Mouse (Mus musculus) cortical plate, adult 2 months (tissue): ENCODE results near the gene Lrrc74a. TPM values are rescaled to one million over a fixed set of nuclear protein-coding genes. Genes with fewer than 3 reads are reported as not detected.

Experiments
- H3K27ac ChIP-seq: fragments of 200-500 bp; 2 replicates; pipeline ENCODE4 v1.5.1; 2012; ENCODE audit warnings: low read length, control low read depth, inconsistent platforms; ENCODE audit not compliant: insufficient read depth
- H3K4me1 ChIP-seq: fragments of 200-500 bp; 2 replicates; pipeline ENCODE4 v1.6.1; 2011; ENCODE audit warnings: low read length; ENCODE audit not compliant: control insufficient read depth, insufficient read depth
- H3K4me3 ChIP-seq: fragments of 200-500 bp; 2 replicates; pipeline ENCODE4 v1.5.1; 2011; ENCODE audit warnings: mild to moderate bottlenecking, low read length, control low read depth; ENCODE audit not compliant: insufficient read depth
- CTCF ChIP-seq: fragments of 200-500 bp; IDR thresholded peaks from 2 replicates; pipeline ENCODE4 v1.5.1; 2011; ENCODE audit warnings: mild to moderate bottlenecking, control low read depth, low read length; ENCODE audit not compliant: insufficient read depth; ENCODE audit errors: extremely low read depth
- POLR2A ChIP-seq: fragments of 200-500 bp; IDR thresholded peaks from 2 replicates; pipeline ENCODE4 v1.6.1; 2011; ENCODE audit warnings: mild to moderate bottlenecking, low read length, control low read depth; ENCODE audit not compliant: insufficient read depth; ENCODE audit errors: extremely low read depth
- polyA plus RNA-seq: library from polyadenylated mRNA; depleted of rRNA; stranded (reverse); fragments of >200 nt; gene quantifications from 2 replicates; pipeline ENCODE4 v1.2.3, GENCODE M21; 2012

Lrrc74a gene
- polyA plus RNA-seq, 1 experiment: not detected

DNA sequence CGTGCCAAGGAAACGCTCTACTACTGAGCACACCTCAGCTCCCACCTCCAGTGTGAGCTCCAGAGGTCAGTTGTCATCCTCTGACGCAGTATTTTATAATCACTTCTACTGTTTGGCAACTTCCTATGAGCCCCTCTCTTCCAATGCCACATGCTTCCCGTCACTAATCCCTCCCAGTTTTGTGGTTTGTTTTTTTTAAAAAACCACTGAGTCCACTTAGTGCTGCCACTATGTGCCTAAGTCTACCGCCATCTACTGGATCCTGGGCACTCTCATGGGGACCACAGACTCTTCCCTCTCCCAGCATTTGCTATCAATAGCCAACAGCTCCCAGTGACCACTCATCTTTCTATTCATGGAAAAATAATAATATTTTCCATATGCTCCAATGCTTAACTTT lies 20.1 kb upstream of the Lrrc74a start:
- H3K27ac ChIP-seq: no peak overlapping the region
- H3K4me1 ChIP-seq: no peaks in the 10 kb centered on the region; the same call in 1 of the 2 replicates
- TF ChIP-seq CTCF: peak; percentile 28; the same call in 1 of the 2 replicates
- no peak for TF ChIP-seq POLR2A
- no peak overlapping the region for H3K4me3 ChIP-seq

DNA sequence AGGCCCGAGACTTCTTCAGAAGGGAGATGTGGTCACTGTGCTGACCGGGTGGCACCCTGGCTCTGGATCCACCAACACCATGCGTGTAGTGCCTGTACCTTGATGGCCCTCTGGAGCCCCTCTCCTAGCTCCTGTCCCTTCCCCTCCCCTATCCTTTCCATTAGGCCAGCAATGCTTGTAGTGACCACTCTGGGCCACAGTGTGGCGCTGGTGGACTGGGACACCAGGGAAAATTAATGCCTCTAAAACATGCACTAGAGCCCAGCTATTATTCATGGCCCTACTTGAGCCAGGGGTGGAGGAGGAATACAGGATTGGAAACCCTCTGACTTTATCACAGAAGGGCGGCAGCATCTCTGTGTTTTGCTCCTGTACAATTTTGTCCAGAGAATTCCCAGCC lies 18.8 kb upstream of the Lrrc74a start:
- no peaks in the 10 kb centered on the region; the same call in 1 of the 2 replicates for H3K4me1 ChIP-seq
- no peak overlapping the region for H3K4me3 ChIP-seq
- no peak for TF ChIP-seq POLR2A
- peak; percentile 80 for TF ChIP-seq CTCF
- no peak overlapping the region for H3K27ac ChIP-seq

DNA sequence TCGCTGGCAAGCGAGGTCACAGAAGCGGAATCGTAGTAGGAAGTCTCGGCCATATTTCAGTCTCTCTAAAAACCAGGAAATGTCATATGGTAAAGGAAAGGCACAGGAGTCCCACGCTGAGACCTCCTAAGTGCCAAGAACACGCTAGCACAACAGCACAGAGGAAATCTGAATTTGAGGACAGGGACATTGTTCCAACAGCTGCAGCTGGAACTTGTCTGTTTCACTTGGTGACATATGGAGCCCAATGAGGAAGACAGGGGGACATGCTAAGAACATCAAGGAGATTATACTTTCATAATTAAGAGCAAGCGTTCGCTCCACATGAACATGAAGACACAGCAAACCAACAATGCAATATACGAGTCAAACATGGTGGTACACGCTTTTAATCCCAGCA lies 17.2 kb upstream of the Lrrc74a start:
- TF ChIP-seq POLR2A: no peak
- TF ChIP-seq CTCF: no peak

DNA sequence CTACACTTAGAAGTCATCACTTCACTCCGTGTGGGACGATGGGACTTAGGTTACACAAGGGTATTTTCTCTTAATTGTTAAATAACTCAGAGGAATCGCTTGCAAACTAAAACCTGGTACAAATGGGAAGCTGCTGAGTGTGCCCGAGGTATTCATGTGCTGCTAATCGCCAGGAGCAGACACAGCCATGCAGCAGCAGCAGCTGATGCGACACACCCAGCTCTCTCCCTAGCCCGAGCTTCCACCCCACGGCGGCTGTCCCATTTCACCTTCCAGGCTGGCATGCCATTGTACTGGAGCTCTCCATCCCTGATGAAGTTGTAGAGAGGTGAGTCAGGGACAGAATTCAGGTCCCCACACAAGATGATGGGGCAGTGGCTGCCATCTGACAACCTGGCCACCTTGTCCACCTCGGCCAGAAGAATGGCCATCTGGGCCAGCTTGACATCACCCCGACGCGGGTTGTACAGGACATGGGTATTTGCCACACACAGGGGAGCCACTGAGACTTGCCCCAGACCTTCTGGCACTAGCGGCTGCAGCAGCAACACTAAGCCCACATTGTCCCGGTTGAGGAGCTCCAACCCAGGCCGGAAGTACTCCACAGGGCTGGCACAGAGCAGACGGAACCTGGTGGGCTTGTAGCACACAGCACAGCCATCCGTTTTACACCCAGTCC lies 14.1 kb upstream of the Lrrc74a start:
- H3K27ac ChIP-seq: no peak overlapping the region
- no peak overlapping the region for H3K4me3 ChIP-seq
- H3K4me1 ChIP-seq: no peaks in the 10 kb centered on the region
- TF ChIP-seq CTCF (no peak), POLR2A (no peak)

More for the DNA sequence above, 17.2 kb upstream of the Lrrc74a start:
- Histone ChIP-seq H3K27ac (no peak overlapping the region), H3K4me3 (no peak overlapping the region), H3K4me1 (no peaks in the 10 kb centered on the region; the same call in 1 of the 2 replicates)

- Histone ChIP-seq H3K4me1 (no peaks in the 10 kb centered on the region), H3K4me3 (no peak overlapping the region), H3K27ac (no peak overlapping the region)
- no peak for TF ChIP-seq CTCF
- no peak for TF ChIP-seq POLR2A
These were observed 12.7 kb upstream of the Lrrc74a start for GRCm38 (mm10) chr12:86721453-86721852.

GRCm38 (mm10) chr12:86724300-86724699 lies 9.9 kb upstream of the Lrrc74a start:
- no peaks in the 10 kb centered on the region for H3K4me1 ChIP-seq
- no peak overlapping the region for H3K27ac ChIP-seq
- H3K4me3 ChIP-seq: no peak overlapping the region
- TF ChIP-seq CTCF: no peak
- no peak for TF ChIP-seq POLR2A

DNA sequence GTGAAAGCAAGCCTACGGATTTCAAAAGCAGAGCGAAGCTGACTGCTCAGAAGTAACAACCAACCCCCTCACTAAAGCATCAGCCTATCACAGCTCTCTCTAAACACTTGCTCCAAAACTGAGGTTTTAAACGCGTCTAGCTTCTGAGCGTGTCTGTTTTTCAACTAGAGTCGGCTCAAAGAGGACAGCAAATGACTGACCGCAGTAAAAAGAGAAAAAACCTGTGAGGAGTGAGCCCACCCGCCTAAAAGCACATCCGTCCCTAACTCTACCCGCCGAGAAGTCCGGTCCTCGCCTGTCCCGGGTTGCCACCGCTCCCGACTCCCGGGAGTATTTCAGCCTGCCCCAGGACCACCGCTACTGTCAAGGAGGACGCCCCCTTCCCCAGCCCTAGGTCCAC lies 8.5 kb upstream of the Lrrc74a start:
- Histone ChIP-seq H3K4me3 (peak overlapping the region; percentile 70), H3K4me1 (no peaks in the 10 kb centered on the region), H3K27ac (no peak overlapping the region)
- 0 out of 2 replicates have a peak, but pooled peaks have one; percentile 25 for TF ChIP-seq POLR2A
- TF ChIP-seq CTCF: no peak

- TF ChIP-seq POLR2A: peak; percentile 55; the same call in 1 of the 2 replicates
- TF ChIP-seq CTCF: no peak
- H3K4me3 ChIP-seq: peak within 1 kb of the TSS; percentile 70
- H3K4me1 ChIP-seq: no peaks in the 10 kb centered on the region
- H3K27ac ChIP-seq: no peak within 1 kb of the TSS; the same call in 1 of the 2 replicates
These were observed 8.0 kb upstream of the Lrrc74a start, which contains the start of gene Angel1 for GRCm38 (mm10) chr12:86726120-86726640. Angel1 (minus strand) TSS chr12:86726460.

DNA sequence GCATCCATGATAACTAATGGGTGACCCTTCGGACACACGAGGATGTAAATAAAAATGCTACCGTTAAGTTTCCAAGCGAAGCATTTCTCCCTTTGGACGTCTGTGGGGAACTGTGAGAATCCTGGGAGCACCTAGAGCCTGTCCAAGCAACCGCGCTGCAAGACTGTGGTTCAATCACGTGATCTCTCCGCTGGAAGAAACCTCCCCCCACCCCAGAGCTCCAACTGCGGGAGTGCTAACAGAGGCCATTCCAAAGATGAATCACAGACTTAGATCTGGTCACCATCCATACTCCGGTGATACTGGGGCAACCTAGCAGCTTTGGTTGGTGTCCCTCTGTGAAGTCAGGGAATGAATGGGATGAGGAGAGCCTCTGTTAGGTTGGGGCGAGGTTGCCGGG lies 26.9 kb downstream of the Lrrc74a start:
- Histone ChIP-seq H3K4me1 (no peaks in the 10 kb centered on the region), H3K4me3 (no peak overlapping the region), H3K27ac (no peak overlapping the region)
- TF ChIP-seq CTCF (no peak), POLR2A (no peak)

DNA sequence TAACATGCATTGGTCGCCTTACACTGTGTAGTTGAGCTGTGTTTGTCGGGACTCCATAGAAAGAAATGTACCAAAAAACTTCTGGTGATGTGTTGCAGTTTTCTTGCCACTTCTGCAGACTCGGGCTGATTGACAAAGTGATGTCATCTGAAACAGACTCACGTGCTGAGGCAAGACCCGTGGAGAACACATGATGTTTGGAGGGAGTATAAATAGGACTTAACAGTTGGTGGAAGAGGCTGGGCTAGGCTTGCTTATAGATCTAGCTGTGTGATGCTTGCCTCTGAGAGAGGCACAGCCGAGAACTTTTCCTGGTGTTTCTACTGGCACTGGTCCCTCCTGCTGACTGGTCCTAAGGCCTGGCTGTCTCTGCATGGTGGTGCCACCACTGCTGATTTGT lies 29.9 kb downstream of the Lrrc74a start:
- Histone ChIP-seq H3K4me1 (no peaks in the 10 kb centered on the region), H3K4me3 (no peak overlapping the region), H3K27ac (no peak overlapping the region)
- TF ChIP-seq POLR2A (no peak), CTCF (no peak)
